Mouse (Mus musculus) kidney, adult 8-10 months (tissue): ENCODE measurements at regions not wholly inside any gene's neighbourhood (a gene's known extent, or its start where the extent isn't known, plus 50 kb on each side); places are given as distances from the start of the nearest gene placed in this dataset.
A peak's percentile ranks its signal among the peaks of the same experiment; 100 is the strongest.

Source experiments
- DNase-seq, 2 experiments: peaks; one replicate each; pipeline ENCODE4 v3.0.0; 2022

DNA sequence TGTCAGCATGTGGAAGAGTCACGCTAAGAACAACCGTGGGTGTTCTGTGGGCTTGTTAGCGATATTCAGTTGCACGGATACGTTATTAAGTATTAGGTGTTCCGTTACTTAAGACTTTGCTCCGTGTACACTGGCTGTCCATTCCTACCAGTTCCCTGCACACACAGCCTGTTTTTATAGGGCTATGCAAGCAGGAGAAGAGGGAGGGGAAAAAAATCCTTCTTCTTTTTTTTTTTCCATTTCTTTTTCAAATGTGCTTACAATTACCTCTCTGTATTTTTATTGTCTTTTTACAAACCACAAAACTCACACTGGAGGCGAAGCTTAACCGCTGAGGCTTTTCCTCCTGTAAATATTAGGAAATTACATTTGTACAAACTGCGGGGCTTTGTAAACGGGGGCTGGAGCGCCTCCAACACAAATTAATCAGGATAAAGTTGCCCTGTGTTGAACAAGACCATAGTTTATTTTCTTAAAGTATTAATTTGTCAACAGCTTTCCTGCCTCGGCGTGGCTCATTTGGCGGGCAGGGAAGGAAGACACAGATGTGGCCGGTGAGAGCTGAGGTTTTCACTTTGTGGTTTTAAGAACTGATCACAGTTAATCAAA lies 340.8 kb upstream of the Mki67 start:
- DNase-seq, result no peak

DNA sequence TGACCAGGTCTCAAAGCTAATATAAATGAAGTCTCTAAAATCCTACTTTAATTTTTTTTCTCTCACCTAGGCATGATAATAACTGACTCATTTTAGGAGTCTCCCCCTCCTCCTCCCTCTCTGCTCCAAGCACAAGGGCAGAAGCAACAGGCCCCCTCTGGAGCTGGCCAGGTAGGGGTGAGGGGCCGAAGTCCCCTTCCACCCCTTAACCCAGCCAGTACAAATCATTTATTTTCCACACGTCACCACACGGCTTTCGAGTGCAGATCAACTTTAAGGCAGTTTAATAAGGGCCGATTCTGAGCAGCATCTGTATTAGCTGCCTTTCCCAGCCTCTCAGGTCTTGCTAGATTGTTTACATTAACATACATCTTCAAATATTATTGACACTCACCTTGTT lies 342.2 kb upstream of the Mki67 start:
- no peak for DNase-seq

DNA sequence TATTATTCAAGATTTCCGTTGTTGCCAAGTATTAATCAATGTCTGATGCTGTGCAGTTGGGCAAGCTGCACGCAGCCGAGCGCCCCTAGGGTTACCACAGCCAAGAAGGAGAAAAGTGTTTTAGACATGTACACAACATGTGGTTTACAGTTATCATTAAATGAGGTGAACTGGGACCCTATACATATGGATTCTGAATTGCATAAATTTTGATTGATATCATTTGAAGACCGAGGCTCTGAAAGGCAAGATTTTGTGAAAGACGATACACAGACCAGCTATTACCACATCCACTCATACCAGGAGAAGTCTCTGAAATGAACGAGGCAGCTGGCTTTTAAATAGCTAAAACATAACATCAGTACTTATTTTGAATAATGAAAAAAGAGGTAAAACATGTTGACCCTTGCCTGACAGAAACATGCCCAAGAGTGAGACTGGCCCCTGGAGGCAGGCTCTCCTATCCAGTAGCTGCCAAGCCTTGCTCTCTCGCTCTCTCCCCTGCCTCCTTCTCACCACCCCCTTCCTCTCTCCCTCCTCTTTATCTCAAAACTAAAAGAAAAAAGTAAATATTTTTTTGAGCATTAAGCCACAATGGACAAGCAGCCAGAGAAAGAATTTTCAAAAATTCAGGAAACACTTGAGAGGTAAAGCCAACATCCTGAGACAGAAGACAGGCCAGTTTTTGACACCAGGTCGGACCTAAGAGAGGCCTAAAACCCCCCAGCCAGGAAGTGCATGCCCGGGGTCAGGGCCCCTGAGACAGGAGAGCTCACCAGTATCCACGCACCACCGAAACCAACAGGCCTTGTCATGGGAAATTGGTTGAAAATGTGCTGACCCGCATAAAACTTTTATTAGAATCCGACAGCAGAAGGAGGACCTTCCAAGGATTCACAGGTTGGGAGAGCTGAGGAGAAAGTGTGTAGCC lies 342.9 kb upstream of the Mki67 start:
- no peak for DNase-seq

DNA sequence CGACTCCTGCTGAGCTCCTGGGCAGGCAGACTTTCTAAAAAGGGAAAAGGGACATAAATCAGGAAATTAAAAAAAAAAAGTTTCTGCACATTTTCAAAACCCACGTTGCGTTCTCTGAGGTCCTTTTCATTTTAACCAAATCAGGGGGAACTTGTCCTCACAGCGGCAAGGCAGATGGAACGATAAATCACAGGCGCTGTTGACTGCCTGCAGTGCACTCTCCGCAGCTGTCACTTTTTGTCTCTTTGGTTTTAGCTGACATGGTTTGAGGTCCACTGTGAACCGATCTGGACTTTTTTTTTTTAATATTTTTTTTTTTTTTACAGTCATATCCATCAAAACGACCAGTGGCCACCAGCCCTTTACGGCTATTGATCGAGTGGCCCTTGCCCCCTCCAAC lies 343.7 kb upstream of the Mki67 start:
- DNase-seq, result no peak

DNA sequence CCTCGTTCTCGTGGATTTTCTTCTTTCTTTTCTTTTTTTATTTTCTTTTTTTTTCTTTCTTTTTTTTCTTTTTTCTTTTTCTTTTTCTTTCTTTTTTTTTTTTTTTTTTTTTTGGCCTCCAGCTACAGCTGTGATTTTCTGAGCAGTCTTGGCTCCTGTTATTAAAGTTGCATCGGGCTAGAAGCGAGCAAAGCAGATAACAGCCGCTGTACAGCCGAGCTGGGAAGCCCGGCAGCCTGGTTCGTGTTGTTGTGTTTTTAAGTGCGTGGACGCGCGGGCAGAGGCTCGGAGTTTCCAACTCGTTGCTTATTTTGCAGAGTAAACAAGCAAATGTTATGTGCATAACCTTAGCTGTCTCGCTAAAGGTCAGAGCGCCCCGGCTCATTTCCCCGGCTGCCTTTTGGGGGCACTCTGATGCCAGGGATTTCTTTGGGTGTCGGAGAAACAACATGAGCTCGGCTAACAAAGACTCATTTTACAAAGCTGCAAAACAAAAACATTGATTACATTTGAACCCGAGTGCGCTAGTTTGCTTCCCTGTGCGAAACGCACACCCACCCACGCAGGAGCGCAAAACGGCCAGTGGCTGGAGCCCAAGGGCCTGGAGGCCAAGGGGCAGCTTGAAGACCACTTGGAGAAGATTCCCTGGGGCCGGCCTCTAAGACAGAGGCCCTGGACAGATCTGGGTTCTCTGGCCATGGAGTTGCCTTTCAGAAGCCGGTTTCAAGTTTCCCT lies 344.3 kb upstream of the Mki67 start:
- DNase-seq, result peak; percentile 74 to 84

DNA sequence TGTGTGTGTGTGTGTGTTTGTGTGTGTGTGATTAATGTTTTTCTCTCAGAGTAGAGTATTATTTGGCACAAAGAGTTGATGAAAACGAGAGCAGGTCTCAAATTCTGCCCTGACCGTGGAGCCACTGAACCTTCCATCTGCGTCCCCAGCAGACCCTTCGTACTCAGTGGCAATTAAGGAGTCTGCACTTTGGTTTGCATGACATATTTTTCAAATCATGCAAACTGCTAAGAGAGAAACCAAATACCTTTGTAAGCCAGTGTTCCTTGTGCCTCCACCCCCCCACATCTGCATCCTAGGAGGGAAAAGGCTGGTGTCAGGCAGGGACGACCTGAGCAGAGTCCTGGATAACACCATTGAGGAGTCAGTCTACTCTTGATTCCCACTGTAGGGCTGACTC lies 346.5 kb upstream of the Mki67 start:
- DNase-seq, result no peak

DNA sequence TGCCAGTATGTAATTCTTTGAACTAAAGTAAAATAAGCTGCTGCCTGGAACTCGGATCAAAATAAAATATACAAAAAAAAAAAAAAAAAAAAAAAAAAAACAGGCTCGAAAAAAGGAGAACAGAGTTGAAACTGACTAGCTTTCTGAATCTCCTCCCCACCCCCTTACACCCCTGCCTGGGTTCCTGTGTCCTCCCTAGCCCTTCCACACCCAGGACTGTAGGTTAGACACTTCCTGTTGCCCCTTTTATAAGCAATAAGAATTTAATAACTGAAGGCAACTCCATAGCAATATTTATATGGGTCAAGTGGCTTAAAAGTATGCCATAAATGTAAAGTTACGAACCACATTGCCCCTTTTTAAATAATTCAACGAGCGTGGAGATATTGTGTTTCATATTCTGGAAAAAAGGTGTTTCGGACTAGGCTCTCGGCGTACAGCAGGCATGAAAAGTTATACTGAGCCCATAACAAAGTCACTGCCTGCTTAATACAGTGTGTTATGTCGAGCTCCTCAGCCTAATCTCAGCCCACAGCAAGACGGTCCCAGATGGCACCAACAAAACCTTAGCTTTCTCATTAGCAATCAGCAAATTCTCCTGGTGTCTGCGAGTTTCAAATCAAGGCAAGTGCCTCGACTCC lies 349.0 kb upstream of the Mki67 start:
- no peak for DNase-seq

DNA sequence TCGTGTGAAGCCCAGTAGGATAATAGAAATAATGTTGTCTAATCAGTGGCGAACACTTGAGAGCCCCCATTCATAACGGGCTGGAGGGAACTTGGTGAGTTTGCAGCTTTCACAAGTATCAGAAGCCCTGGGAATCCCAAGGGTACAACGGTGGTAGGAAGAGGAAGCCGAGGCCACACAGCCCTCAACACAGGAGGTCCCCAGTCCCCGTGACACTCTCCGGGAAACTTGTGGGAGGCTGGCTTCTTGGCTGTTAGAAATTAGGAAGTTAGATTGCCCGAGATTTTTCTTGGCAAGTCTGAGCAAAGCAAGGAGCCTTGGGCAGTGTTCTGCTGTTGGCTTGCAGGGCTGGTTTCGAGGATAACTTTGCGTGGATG lies 349.5 kb upstream of the Mki67 start:
- DNase-seq, result no peak

DNA sequence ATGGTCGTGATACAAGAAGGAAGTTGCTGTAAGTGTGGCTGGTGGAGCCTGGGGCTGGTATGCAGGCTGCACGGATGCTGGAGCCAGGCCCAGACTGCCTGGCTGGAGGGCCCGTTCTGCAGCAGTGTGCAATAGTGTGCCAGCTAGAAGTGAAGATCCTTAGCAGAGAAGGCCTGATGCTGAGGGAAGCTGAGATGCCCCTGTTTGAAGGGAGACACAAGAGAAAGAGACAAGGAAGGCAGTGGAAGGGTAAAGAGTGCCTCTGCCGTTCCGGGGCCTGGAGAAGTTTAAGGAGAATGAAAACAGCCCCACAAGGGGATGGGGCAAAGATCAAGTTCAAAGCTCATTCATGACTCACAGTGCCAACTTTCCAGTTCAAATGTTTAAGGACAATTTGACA lies 354.7 kb upstream of the Mki67 start:
- peak; percentile 65 to 68 for DNase-seq

DNA sequence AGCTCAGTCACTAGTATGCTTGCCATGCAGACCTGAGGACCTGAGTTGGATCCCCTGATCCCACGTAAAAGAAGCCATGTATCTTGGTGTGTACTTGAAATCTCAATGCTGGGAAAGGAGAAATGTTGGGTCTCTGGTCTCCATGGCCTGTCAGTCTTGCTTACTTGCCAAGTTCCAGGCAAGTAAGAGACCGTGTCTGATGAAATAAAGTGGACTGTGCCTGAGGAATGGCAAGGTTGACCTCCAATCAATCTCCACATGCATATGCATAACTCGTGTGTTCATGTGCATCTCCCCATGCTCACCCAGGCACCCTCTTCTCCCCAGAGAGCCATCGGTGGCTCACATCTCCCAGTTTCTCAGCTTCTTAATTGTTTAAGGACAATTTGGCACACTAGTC lies 355.2 kb upstream of the Mki67 start:
- DNase-seq, result peak; percentile 54 to 70

DNA sequence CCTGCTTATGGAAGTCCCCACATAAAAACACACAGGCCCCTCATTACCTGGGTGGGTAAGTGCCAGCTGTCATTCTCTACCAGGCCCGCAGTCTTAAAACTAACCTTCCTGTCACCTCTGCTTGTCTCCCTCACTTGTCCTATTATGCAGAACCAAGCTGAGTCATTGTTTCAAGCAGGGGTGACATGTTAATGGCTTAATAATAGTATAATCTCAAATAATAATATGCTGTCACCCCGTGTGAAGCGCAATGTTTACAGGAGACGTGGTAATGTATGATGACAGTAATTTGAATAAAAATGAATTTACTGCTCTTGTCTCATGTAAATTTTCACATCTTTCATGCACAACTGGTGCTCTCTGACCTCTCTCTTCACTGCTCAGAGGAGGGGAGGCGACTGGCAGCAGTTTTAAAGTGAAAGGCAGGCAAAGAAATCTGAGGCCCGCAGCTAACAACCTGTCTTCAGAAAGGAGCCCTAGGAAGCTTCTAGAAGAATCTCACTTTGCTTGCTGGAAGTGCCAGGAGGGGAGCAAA lies 357.2 kb upstream of the Mki67 start:
- no peak for DNase-seq

DNA sequence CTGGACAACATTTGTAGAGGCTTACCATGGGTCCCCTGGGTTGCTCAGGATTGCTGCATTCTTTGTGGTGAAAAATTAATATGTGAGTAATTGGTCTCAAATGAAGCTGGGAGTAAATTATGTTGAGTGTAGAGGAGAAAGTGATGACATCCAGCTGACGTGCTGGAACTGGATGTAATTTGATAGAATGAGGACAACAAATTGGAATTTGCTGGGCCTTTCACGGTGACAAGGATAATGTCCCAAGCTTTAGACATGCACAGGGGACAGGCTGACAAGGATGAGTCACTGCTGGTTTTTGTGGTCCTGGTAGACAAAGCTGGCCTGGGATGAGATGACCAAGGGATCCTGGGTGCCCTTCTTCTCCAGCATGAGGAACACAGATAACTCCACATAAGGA lies 357.9 kb upstream of the Mki67 start:
- DNase-seq, result no peak

DNA sequence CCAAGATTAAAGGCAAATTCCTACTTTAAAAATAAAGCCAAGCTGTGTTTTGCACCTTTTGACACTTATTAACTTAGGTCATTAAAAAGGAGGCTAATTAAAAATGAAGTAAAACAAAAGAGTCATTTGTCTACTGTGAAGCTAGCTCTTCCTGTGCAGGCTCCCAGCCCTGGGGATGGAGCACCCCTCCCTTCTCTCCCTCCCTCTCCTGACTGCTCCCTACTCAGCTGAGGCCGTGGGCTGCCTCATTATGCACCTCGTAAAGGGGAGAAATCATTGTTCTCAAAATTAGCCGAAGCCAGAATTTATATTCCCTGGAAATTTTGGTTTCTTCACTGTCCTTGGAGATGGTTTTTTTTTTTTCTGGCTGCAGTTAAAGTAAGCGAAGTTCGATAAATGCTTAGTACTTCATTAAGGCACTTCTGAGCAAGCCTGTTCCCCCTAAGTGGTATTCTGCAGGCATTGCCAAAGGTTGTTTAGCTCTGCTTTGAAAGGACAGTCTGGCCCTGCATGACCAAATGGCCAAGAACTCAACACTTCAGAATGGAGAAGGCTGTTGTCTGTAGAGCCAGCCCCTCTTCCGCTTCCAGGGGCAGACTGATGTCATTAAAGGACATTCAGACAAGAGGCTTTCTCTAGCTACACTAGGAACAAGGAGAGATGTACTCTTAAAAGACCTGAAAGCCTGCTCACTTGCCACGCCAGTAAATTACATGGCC lies 365.5 kb upstream of the Mki67 start:
- DNase-seq, result no peak

DNA sequence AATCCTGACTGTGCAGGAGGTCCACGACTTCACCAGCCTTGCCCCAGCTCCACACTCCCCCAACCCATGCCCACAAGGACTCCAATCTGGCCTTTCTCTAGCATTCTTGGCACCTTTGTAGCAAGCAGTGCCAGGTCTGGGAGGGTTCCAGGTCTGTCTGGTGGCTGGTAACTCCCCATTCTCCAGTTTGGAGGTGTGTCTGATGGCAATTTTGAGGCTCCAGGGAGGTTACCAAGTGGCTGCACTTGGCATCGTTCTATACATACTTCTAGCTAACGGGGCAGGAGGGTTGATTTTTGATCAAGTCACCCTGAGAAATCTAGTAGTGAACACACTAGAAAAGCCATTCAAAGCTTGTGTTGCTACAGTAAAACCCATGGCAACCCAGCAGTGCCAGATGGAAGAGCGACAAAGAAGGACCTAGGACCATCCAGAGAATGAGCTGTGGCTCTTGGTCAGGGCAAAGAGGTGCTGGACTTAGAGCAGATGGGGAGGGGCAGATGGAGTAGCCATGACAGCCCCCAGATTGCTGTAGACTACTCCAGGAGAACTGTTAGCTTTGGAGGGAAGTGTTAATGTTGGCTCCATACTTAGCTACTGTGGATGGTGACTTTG lies 366.2 kb upstream of the Mki67 start:
- DNase-seq, result no peak

DNA sequence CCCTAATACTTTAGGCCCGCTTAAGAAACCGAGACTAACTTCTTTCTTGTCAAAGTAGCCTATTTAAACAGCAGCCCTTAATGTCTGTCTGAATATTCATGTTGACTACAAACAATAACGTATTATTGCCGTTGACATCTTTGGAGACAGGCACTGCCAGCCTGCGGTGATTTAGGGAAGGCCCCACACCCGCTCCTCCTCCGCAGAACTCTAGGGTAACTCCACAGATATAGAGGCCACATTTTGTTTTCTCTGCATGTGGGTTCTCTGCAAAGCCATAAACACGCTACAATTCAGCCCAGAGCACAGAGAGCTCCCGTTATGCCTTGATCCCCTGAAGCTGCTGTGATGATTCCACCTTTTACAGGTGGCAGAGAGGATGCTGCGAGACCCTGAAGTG lies 366.8 kb upstream of the Mki67 start:
- no peak for DNase-seq

DNA sequence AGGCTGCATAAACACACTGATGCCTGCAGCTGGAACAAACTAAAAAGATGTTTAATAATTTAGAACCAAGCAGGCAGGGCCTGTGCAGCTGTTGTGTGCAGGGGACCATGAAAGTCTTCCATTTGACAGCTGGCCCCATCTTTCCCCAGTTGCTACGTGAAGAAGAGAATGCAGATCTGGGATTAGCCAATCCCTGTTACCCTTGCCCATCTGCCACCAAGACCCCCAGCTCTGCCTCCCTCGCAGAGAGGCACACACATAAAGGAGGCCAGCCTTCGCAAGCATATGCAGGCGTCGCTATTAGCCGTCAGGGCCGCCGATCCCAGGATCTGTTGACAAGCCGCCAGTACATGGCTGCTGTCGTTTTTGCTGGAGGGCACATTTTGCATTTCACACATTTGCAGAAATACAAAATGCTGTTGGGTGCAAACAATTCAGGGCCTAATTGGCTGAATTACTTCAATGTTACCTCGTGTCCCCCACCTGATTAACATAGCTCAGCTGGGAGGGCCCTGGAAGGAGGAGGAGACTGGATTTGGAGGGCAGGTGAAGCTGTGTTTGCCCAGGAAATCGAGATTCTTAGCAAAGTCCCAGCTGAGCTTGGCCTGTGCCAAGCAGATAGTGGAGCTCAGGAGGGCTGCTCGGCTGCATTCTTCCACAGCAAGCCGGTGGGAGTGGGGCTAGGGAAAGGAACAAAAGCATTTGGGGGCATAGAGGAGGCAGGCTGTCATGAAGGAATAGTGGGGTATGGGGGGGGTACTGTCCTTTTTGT lies 367.6 kb upstream of the Mki67 start:
- DNase-seq, result no peak

DNA sequence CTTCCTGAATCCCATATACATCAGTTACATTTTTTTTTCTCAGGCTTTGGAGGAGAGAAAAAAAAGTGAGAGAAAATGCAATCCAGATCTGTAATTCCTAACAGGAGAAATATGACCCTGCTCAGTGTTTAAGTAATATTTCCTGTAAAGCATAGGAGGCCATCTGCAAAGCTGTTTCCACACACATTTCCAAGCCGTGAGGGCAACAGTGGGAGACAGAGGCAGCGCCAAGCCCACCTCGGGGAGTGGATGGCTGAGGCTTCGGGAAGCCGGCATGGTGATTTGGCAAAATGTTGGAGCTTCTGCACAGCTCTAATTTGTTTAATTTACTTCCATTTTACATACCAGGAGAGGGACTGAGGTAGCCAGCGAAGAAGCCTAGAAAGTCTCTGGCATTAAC lies 372.6 kb upstream of the Mki67 start:
- no peak for DNase-seq

DNA sequence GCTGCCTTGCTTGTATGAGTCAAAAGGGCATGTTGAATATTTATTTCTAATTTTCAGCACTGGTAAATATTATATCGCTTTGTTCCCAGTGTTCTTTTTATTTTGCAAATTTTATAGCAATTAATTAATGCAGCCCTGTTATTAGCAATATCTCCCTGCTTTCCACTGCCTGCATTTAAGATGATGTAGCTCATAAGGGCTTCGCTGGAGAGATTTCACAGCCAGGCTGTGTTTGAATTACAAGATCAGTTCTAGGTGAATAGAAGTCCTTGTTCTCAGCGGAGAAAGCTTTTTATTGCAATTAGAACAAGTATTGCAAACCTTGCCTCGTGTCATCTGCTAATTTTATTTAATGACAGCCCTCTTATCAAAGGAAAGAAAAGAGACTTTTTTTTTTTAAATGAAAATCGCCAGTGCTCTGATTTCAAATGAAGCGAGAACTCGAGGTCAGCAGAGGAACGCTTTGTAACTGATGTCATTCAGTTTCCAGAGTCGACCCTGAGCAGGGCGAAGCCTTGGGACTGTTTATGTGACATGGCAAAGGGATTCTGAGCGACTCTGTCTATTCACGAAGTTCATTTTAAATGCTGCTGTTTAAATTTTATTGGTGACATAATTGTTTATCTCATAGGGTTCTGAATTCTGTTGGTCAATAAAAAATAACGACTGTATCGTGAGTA lies 378.7 kb upstream of the Mki67 start:
- DNase-seq, result no peak

DNA sequence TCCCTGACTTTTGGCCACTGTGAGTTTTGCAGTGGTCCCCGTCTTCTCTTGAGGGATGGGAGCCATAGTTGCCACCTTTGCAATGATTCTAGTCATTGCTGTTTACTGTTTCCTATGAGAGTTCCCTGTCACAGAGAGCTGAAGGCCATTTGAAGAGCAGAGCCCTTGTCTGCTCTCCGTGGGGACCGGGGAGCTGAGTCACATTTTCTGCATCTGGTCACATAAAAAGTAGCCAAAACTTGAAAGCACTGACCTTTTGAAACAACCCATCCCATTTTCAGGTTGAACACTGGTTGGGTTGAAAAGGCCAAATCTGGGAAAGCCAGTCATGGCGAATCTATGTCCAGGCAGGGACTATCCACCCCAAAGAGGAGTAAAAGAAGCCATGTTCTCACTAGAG lies 387.9 kb upstream of the Mki67 start:
- DNase-seq, result no peak

DNA sequence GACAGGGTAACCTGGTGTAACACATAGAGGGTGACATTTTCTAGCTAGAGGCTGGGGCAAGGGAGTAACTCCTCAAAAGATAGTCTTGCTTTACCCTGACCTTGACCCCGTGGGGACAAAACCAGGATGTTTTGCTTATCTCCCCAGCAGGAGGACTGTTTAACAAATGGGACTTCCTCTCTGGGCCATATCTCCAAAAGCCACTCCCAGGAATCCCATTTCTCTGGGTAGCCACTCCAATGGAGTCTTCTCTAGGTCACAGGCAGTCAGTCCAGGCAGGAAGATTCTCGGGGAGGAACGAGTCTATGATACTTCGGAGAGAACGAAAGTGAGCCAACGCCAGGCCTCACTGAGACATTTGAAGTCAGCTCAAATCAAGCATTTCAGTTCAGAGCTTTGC lies 396.0 kb upstream of the Mki67 start:
- DNase-seq, result no peak

DNA sequence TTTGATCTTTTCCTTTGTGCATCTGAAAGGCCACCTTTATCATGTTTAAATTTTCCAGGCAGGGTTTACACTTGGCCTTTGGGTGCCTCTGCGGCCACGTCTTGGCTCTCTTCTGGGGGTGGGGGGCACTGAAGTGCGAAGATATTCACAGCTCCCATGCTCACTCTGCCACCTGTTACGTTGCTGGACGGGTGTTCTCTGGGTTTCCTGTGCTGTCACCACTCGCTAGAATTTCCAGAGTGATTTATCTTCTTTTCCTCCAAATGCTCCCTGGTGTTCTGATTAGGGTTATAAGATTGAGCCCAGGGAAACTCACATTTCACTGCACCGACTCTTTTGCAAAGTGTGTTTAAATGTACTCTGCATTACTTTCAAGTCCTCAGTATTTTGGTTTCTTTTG lies 404.8 kb upstream of the Mki67 start:
- no peak for DNase-seq
